Mouse (Mus musculus): ENCODE measurements at regions not wholly inside any gene's neighbourhood (a gene's known extent, or its start where the extent isn't known, plus 50 kb on each side); places are given as distances from the start of the nearest gene placed in this dataset.
"Not testable (repeated sequence)": the region's sequence is repeated elsewhere in the genome, so short reads cannot be mapped to it uniquely, and the experiment has no call there.

DNA sequence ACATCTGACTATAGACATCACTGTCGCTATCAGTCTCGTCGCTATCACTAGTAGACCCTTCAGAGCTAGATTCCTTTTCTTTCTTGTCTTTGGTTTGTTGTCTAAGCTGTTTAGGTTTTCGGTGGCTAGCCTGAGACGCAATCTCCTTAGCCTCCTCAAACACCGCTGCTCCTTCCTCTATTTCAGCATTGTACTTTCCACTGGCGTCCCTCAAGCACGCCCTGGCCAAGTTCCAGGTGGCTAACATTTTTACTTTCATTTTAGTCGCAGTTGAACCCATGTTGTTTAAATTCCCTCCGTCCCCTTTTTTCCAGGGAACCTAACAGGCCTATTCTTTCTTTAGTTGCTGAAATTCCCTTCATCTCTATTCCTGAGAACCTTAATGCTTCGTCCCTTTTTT, 95.1 kb downstream of the Mtnr1a start:
- CTCF ChIA-PET, POLR2A ChIA-PET: not testable (repeated sequence)

DNA sequence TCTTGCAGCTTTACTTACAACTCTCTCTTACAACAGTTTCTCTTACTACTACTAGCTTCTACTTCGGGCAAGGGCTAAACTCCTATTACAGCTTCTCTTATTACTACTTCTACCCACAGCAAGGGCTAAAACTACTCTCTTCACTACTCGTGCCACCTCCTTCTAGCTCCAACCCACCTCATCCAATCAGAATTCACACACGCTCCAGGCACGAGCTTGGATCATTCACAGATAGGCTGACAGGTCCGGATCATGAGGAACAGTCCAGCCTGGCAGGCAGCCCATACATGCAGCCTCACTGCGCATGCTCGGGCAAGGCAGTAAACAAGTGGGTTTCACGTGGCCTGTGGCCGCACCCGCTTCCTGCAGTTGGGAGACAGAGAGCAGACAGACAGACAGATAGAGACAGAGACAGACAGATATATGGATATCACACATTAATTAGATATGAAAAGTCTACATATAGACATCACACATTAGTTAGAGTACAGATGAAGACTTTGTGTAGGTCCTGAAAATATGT, 96.2 kb downstream of the Mtnr1a start:
- CTCF ChIA-PET: interaction anchor here in 1 of 4 experiments (0.6 kb wide), 1 partner anchor 1077 kb away, joined by 3 read pairs; no protein-coding TSS in a partner anchor
- POLR2A ChIA-PET: no interaction called here

All from embryonic stem cell, embryonic (primary cell).